Mouse (Mus musculus): ENCODE results near the gene Ptrh1. TPM values are rescaled to one million over a fixed set of nuclear protein-coding genes. Genes with fewer than 3 reads are reported as not detected.

Gene Ptrh1
- total RNA-seq, 2 experiments from 2014 or later, result 4.0 to 5.2 TPM

DNA sequence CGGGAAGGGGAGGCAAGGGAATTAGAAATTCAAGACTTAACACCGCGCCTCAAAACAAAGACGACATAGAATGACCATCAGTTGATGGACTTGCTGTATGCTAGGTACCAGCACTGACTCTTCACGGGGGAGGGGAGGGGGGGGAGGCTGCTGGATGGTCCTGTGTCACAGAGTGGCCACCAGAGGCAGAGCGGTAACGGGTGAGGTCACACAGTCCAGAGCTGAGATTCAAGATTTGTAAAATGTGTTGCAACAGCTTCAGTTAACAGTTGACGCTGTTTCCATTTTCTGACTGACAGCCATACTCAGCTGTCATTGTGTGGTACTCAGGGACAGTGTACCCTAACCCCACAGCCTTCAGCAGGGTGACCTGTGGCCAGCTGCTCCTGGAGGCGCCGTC lies 23.4 kb upstream of the Ptrh1 start:
- no peak for DNase-seq (ENCODE audit: low spot score in 2 of 2)

DNA sequence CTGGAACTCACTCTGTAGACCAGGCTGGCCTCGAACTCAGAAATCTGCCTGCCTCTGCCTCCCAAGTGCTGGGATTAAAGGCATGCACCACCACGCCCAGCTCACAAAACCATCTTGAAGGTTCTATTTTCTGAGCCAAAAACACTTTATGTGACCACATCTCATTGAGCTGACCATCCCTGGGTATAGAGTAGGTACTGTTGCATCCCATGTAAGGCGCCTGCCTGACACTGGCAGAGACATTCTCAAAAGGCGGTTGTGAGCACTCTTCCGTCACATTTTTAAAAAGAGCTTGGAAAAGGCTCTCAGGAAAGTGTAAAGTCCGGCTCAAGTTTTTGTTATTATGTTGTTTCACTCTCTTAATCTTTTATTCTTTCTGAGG lies 18.9 kb upstream of the Ptrh1 start:
- no peak for DNase-seq (ENCODE audit: low spot score in 2 of 2)

DNA sequence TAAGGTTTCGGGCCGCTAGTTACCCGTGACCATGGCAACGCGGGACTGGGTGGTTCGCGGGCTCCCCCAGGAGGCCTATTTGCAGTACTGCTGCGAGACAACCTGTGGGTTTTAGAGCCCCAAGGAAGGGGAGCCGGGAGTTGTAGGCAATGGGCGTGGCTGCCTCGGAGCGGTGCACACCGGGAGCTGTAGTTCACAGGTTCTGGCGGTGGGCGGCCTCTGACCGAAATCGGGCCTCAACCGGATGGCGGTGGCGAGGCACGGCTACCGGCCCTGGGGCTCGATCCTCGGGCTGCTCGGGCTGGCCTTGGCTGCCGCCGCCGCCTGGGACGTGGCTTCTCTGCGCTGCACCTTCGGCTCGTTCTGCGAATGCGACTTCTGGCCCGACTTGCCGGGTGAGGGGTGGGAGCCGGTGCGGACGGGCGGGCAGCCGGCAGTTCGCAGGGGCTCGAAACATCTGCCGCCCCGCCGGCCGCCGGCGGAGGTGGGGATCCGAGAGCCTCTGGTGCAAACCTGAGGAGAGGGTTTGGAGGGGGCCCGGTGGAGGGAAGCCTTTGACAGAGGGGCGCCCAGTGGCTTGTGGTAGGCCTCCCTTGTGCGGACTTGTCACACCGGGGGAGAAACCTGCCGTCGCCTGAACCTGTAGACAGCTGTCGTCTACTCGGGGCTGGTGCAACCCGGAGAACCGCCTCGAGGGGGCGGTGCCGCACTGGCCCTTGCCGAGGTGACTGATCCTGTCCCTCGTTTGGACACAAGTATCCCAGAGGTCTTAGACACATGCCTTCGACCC lies 18.3 kb upstream of the Ptrh1 start, which contains the start of gene Tor2a:
Gene Tor2a, plus strand, starts transcription at position 179 of the 790 bp plus-strand sequence.
- DNase-seq (ENCODE audit: low spot score in 2 of 2), result peak; percentile 93 to 94

- no peak for DNase-seq (ENCODE audit: low spot score in 2 of 2)
Observed at GRCm38 (mm10) chr2:32758503-32758902, 17.1 kb upstream of the Ptrh1 start.

DNA sequence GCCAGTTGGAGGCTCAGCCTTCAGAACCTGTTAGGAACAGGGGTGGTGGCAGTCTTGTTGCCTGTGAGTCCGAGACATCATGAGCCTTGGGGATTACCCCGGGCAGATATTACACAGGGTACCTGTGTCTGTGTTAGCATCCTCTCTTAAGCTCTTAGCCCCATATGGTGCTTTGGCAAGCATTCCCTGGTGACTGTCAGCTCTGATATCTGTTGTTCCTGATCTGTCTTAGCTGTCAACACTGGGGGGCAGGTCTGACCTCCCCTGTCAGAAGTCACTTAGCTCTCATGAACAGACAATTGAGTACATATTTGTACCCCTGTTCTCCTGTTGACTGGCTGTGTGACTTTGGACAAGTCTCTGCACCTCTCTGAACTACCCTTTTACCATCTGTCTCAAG lies 16.6 kb upstream of the Ptrh1 start:
- DNase-seq (ENCODE audit: low spot score in 2 of 2), result no peak

DNA sequence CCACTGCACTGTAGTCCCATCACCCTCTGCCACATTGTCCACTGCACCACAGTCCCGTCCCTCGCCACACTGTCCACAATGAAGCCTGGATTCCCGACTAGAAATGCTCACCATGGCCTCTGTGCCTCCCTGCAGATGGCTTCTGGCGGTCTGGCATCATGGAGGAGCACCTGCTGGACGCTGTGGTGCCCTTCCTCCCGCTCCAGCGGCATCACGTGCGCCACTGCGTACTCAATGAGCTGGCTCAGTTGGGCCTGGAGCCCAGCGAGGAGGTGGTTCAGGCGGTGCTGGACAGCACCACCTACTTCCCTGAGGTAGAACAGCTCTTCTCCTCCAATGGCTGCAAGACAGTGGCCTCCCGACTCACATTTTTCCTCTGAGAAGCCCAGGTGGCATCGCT lies 14.2 kb upstream of the Ptrh1 start:
- DNase-seq (ENCODE audit: low spot score in 2 of 2), result no peak

DNA sequence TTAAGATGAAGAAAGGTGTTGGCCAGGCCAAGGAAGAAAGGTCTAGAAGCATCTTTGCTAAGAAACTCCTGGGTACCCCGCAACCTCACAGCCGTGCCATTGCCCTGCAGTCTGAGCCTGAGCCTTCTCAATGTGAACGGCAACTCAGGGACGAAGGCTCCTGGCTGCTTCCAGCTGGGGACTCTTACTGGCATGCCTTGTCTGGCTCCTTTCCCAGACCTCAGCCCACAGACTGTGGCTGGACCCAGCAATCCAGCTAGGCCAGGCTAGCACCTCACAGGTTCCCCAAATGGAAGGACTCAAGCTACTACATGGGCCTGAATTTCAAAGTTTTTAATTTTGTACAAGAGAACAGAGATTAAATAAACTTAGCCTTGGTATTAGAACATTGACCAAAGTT lies 13.7 kb upstream of the Ptrh1 start:
- DNase-seq (ENCODE audit: low spot score in 2 of 2), result no peak

- DNase-seq (ENCODE audit: low spot score in 2 of 2), result no peak
Observed at GRCm38 (mm10) chr2:32763353-32763752, 12.2 kb upstream of the Ptrh1 start.

DNA sequence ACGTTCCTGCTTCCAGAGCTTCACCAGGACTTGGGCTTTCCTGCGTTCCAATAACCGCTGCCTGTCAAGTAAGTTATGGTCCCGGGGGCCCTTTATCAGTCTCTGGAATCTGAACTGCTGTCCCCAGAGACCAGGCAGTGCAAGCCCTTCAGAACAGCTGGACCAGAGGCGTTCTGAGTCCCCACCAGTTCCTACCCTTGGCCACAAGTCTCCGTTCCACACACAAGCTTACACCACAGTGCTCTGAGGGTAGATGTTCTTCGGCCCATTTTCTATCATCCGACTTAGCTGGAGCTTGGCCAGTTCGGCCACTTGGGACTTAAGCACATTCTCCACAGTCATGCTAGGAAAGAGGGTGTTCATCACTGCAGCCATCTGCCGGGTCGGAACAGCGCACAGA lies 8.3 kb upstream of the Ptrh1 start:
- DNase-seq (ENCODE audit: low spot score in 2 of 2), result no peak

DNA sequence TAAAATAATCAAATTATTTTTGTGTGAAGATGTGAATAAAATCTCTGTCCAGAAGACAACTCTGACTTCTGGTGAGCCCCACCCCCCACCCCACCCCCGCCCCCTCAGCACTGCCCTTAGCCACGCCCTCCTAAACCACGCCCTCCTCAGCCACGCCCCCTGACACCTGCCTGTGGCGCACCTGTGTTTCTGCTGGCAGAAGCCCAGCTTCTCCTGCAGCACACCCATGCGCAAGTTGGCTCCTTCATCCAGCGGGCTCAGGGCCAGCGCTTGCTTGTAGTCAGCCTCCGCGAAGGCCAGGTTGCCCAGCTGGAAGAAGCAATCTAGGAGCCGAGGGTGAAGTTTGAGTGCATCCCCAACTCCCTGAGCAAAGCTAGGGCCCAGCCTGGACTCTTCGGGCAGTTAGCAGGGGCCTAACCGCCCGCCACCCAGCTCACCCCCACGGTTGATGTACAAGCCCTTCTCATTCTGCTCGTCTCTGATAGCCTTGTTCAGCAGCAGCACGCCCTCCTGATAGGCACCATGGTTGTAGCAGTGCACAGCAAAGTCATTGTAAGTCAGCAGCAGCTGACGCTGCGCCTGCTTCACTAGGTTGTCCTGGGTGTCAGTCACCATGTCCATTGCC lies 6.8 kb upstream of the Ptrh1 start:
- DNase-seq (ENCODE audit: low spot score in 2 of 2), result no peak

DNA sequence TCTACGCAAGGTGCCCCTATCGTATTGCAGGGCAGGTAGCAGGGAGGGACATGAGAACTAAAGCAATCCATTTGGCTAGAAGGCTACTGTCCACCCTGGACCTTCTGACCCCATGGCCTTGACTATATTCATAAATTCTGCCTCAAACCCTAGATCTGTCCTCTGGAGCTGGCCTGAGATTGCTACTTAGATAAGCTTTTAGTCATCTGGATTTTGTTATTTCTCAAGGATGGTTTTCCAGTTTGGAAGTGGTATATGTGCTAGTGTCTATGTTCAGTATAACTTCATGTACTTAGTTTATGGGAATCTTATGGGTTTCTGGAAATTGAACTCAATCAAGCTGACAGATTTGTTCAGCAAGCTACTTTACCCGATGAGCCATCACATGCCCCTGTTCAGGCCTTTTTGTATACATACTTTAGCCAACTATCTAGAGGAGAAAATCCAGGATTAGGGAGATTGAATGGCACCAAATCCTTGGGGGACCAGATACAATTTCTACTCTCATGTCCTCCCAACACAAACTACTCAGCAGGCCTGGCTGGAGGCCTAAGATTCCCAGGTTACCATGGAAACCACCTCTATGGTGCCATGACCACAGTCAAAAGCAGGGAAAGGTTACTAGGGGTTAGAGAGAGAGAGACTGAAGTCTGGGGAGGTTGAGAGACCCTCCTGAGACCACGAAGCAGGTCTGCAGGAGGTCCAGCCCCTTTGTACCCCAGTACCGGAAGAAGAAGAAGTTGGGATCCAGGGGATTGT lies 6.1 kb upstream of the Ptrh1 start:
- no peak for DNase-seq (ENCODE audit: low spot score in 2 of 2)

GRCm38 (mm10) chr2:32771886-32772285 lies 3.7 kb upstream of the Ptrh1 start:
- DNase-seq (ENCODE audit: low spot score in 2 of 2), result no peak

DNA sequence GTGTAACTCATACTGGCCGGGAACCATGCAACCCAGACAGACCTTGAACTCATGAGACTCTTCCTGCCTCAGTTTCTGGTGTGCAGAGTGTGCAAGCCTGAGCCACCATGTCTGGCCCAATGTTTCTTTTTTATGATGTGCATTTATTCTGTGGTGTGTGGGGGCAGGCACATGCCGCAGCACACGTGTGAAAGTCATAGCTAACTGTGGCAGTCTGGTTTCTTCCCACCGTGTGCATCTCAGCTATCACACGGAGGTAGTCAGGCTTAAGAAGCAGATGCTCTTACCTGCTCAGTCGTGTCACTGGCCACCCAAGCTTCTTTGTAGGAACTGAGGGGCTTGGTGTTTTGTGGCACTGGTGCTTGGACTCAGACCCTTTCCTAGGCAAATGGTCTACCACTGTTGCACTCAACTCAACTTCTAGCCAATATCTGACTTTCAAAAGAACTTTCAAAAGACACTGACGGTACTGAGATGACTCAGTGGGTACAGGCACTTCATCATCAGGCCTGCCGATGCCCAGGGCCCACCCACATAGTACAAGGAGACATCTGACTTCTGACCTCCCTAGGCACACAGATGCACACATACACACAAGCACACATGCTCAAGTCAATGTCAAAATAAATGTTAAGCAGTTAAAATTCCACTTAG lies 2.8 kb upstream of the Ptrh1 start:
- DNase-seq (ENCODE audit: low spot score in 2 of 2), result no peak

- DNase-seq (ENCODE audit: low spot score in 2 of 2), result no peak
Observed at GRCm38 (mm10) chr2:32776192-32776591, 606 bp downstream of the Ptrh1 start.

DNA sequence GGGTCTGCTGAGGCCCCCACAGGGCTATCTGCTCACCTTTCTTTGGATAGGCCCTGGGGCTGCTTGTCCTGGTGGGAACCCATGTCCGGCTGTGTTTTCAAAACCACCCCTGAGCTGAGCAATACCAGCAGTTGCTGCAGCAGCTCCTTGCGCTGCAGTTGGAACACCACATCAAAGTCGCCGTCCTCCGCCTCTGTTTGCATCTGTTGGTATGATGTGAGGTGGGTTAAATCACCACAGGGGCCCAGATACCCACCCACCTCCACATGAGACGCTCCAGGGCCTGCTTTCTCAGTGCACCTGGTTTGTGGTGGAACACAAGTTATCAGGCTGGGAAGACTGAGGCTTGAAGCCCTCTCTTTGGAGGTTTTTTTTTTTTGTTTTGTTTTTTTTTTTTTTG lies 2.5 kb downstream of the Ptrh1 start:
- no peak for DNase-seq (ENCODE audit: low spot score in 2 of 2)

DNA sequence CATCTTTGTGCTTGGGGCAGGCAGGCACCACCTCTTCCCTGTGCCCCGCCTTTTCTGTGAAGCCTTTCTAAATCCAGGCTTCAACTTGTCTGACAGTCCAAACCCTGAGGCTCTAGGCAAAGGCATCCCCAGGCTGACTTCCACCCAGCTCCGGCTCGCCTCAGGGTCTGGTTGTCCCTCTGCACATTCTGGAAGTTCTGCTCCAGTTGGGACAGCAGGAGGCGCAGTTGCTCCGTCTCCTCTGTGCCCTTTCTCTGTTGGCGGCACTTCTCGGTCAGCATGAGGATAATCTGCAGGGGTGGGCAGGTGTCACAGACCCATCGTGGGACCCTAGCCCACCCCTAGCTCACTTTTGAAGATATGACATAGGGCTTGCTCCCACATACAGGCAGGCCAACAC lies 3.5 kb downstream of the Ptrh1 start:
- peak; percentile 24 to 49 for DNase-seq (ENCODE audit: low spot score in 2 of 2)

- DNase-seq (ENCODE audit: low spot score in 2 of 2), result no peak
Observed at GRCm38 (mm10) chr2:32779714-32780113, 4.1 kb downstream of the Ptrh1 start.

- DNase-seq (ENCODE audit: low spot score in 2 of 2), result no peak
Observed at GRCm38 (mm10) chr2:32781710-32782109, 6.1 kb downstream of the Ptrh1 start.

GRCm38 (mm10) chr2:32784048-32784681 lies 8.6 kb downstream of the Ptrh1 start, which contains the start of gene Cfap157:
Gene Cfap157, minus strand, starts transcription at chr2:32784428.
- no peak for DNase-seq (ENCODE audit: low spot score in 2 of 2)

- no peak for DNase-seq (ENCODE audit: low spot score in 2 of 2)
Observed at GRCm38 (mm10) chr2:32787176-32787575, 11.6 kb downstream of the Ptrh1 start.

GRCm38 (mm10) chr2:32788581-32788980 lies 13.0 kb downstream of the Ptrh1 start:
- no peak for DNase-seq (ENCODE audit: low spot score in 2 of 2)
